Mouse (Mus musculus) T-helper 1 cell (primary cell): ENCODE data around the gene 2010111I01Rik.
"Not testable (repeated sequence)": the region's sequence is repeated elsewhere in the genome, so short reads cannot be mapped to it uniquely, and the experiment has no call there.

Experiments
- in situ Hi-C: fragments of 300-600 bp; cut with MboI, MseI; formaldehyde crosslinking; loops from one replicate; pipeline ENCODE4 v1.15.1; 2025; ENCODE audit warnings: high pct_unique_total_duplicates

The 2010111I01Rik gene

GRCm38 (mm10) chr13:62952624-62953023, 12.1 kb upstream of the 2010111I01Rik start:
- in situ Hi-C loops: no loop called here

- in situ Hi-C loops: no loop called here
Measured at GRCm38 (mm10) chr13:62955997-62956396, 8.7 kb upstream of the 2010111I01Rik start.

- in situ Hi-C loops: no loop called here
Measured at GRCm38 (mm10) chr13:62956776-62957175, 7.9 kb upstream of the 2010111I01Rik start.

GRCm38 (mm10) chr13:62963358-62963757, 1.3 kb upstream of the 2010111I01Rik start:
- in situ Hi-C loops: no loop called here

GRCm38 (mm10) chr13:62968223-62968622, 3.5 kb downstream of the 2010111I01Rik start:
- in situ Hi-C loops: no loop called here

- in situ Hi-C loops: no loop called here
Measured at GRCm38 (mm10) chr13:62970515-62971269, 6.0 kb downstream of the 2010111I01Rik start.

GRCm38 (mm10) chr13:62972403-62972802, 7.7 kb downstream of the 2010111I01Rik start:
- in situ Hi-C loops: no loop called here

GRCm38 (mm10) chr13:62973111-62973510, 8.4 kb downstream of the 2010111I01Rik start:
- in situ Hi-C loops: no loop called here

- in situ Hi-C loops: no loop called here
Measured at GRCm38 (mm10) chr13:62978104-62978503, 13.4 kb downstream of the 2010111I01Rik start.

- in situ Hi-C loops: no loop called here
Measured at GRCm38 (mm10) chr13:62978784-62979183, 14.1 kb downstream of the 2010111I01Rik start.

GRCm38 (mm10) chr13:62979215-62979614, 14.5 kb downstream of the 2010111I01Rik start:
- in situ Hi-C loops: no loop called here

- in situ Hi-C loops: no loop called here
Measured at GRCm38 (mm10) chr13:62980131-62980530, 15.4 kb downstream of the 2010111I01Rik start.

GRCm38 (mm10) chr13:62984485-62984884, 19.8 kb downstream of the 2010111I01Rik start:
- in situ Hi-C loops: no loop called here

- in situ Hi-C loops: loop anchor here (10.0 kb wide), 1 partner anchor 1495 kb away; no protein-coding TSS in a partner anchor
Measured at GRCm38 (mm10) chr13:62989891-62990490, 25.3 kb downstream of the 2010111I01Rik start.

- in situ Hi-C loops: loop anchor here (10.0 kb wide), 1 partner anchor 1491 kb away; no protein-coding TSS in a partner anchor
Measured at GRCm38 (mm10) chr13:62993543-62994477, 29.1 kb downstream of the 2010111I01Rik start.

- in situ Hi-C loops: loop anchor here (10.0 kb wide), 1 partner anchor 1488 kb away; no protein-coding TSS in a partner anchor
Measured at GRCm38 (mm10) chr13:62996767-62997166, 32.1 kb downstream of the 2010111I01Rik start.

- in situ Hi-C loops: not testable (repeated sequence)
Measured at GRCm38 (mm10) chr13:63007491-63007890, 42.8 kb downstream of the 2010111I01Rik start.

- in situ Hi-C loops: no loop called here
Measured at GRCm38 (mm10) chr13:63010345-63011090, 45.8 kb downstream of the 2010111I01Rik start.

GRCm38 (mm10) chr13:63014353-63014752, 49.7 kb downstream of the 2010111I01Rik start:
- in situ Hi-C loops: no loop called here

GRCm38 (mm10) chr13:63015362-63015761, 50.7 kb downstream of the 2010111I01Rik start:
- in situ Hi-C loops: no loop called here

GRCm38 (mm10) chr13:63016056-63016455, 51.4 kb downstream of the 2010111I01Rik start:
- in situ Hi-C loops: no loop called here
